Mouse (Mus musculus) kidney, embryonic 14.5 days (tissue): ENCODE measurements around the gene Pomp. TPM values are rescaled to one million over a fixed set of nuclear protein-coding genes. Genes with fewer than 3 reads are reported as not detected.

Experiments used
- ATAC-seq: fragments of 200-750 bp; cut with Nextera tagmentation; 2 replicates; pipeline ENCODE4 v1.8.0; 2017; ENCODE audit warnings: moderate number of reproducible peaks, mild to moderate bottlenecking, moderate TSS enrichment, moderate library complexity; ENCODE audit not compliant: low FRiP score, low TSS enrichment
- H3K27ac ChIP-seq: fragments of 300-500 bp; sonication (generic); 2 replicates; pipeline ENCODE4 v1.5.1; 2014; ENCODE audit warnings: low read depth, mild to moderate bottlenecking, low read length, moderate library complexity, mixed read lengths
- H3K27me3 ChIP-seq: fragments of 300-500 bp; sonication (generic); 2 replicates; pipeline ENCODE4 v1.6.1; 2014; ENCODE audit warnings: mild to moderate bottlenecking, low read length; ENCODE audit not compliant: control insufficient read depth, insufficient read depth
- H3K36me3 ChIP-seq: fragments of 300-500 bp; sonication (generic); 2 replicates; pipeline ENCODE4 v1.6.1; 2014; ENCODE audit warnings: low read length, mixed read lengths; ENCODE audit not compliant: control insufficient read depth, insufficient read depth
- H3K4me1 ChIP-seq: fragments of 300-500 bp; sonication (generic); 2 replicates; pipeline ENCODE4 v1.6.1; 2014; ENCODE audit warnings: low read length, mixed read lengths; ENCODE audit not compliant: control insufficient read depth, insufficient read depth
- H3K4me2 ChIP-seq: fragments of 300-500 bp; sonication (generic); replicated peaks from 2 replicates; pipeline ENCODE4 v1.6.1; 2014; ENCODE audit warnings: low read depth, mild to moderate bottlenecking, low read length
- H3K4me3 ChIP-seq: fragments of 300-500 bp; sonication (generic); 2 replicates; pipeline ENCODE4 v1.5.1; 2014; ENCODE audit warnings: mild to moderate bottlenecking, low read length
- H3K9ac ChIP-seq: fragments of 300-500 bp; sonication (generic); 2 replicates; pipeline ENCODE4 v1.6.1; 2014; ENCODE audit warnings: low read depth, mild to moderate bottlenecking, low read length, moderate library complexity
- H3K9me3 ChIP-seq: fragments of 300-500 bp; sonication (generic); 2 replicates; pipeline ENCODE4 v1.6.1; 2016; ENCODE audit warnings: low read length; ENCODE audit not compliant: control insufficient read depth
- WGBS: fragments of 180-500 bp; shearing (Covaris S2); extraction: QIAGEN DNeasy Blood & Tissue Kit; methylation state at CpG from one replicate; pipeline ENCODE4 v1.1.7; 2014; 5-methylcytosine and 5-hydroxymethylcytosine counted together
- polyA plus RNA-seq: library from polyadenylated mRNA; unstranded; fragments of >200 nt; fragmentation: Nextera tagmentation; extraction: Ambion mirVana; gene quantifications from 2 replicates; pipeline ENCODE4 v1.2.1, GENCODE M21; 2014

The Pomp gene
- polyA plus RNA-seq, 1 experiment from 2014 or later = 495 TPM

- H3K9me3 ChIP-seq = no peaks in the 10 kb centered on the region
- 55% methylated on average over 9 of the region's 11 CpGs for WGBS
Measured at GRCm38 (mm10) chr5:147907144-147907543, 46.9 kb downstream of the Pomp start.

GRCm38 (mm10) chr5:147907851-147908250 lies 47.6 kb downstream of the Pomp start:
- 53% methylated on average over 8 of the region's 8 CpGs for WGBS
- Histone ChIP-seq H3K4me3 (no peak overlapping the region), H3K36me3 (no peaks in the 10 kb centered on the region), H3K4me1 (no peaks in the 10 kb centered on the region), H3K27ac (no peak overlapping the region), H3K27me3 (no peaks in the 10 kb centered on the region), H3K4me2 (no peak overlapping the region), H3K9me3 (no peaks in the 10 kb centered on the region), H3K9ac (no peak overlapping the region)
- ATAC-seq = no peak

More at GRCm38 (mm10) chr5:147907144-147907543, 46.9 kb downstream of the Pomp start:
- Histone ChIP-seq H3K9ac (no peak overlapping the region), H3K4me3 (no peak overlapping the region), H3K27me3 (no peaks in the 10 kb centered on the region), H3K4me2 (no peak overlapping the region), H3K36me3 (no peaks in the 10 kb centered on the region), H3K4me1 (no peaks in the 10 kb centered on the region), H3K27ac (no peak overlapping the region)
- no peak for ATAC-seq

DNA sequence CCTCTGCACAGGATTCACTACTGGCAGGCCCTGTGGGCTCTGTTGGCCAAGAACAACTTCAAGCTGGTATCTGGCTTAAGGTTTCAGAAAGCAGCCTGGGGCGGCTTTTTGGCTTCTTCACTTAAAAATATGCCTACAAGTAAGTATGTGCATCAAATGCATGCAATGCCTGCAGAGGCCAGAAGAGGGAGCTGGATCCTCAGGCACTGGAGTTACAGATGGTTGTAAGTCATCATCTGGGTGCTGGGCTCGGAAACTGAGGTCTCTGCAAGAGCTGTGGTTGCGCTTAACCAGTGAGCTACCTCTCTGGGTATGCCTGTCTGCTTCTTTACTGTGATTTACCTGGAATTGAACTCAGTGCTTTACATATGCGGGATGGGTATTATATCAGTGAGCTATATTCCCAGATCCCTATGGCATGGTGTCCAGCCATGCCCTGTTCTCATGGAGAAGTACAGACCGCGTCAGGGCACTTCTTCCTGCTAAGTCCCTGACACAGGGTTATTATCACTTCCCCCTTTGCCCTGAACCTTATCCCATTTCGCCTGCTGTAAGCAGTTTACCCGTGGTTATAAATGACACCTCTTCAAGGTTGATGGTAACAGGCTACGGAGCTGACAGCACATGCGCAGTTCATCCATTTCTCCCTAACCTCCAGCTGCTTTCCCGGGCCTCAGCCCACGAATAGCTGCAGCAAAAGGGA lies 50.7 kb downstream of the Pomp start:
- no peaks in the 10 kb centered on the region for H3K27me3 ChIP-seq
- no peak overlapping the region for H3K27ac ChIP-seq
- H3K36me3 ChIP-seq = no peaks in the 10 kb centered on the region
- ATAC-seq = no peak
- 0 out of 2 replicates have a peak, but pooled peaks cover 6% of the 10 kb centered on the region for H3K4me1 ChIP-seq
- no peak overlapping the region for H3K9ac ChIP-seq
- no peak overlapping the region for H3K4me3 ChIP-seq
- no peaks in the 10 kb centered on the region for H3K9me3 ChIP-seq
- no peak overlapping the region for H3K4me2 ChIP-seq
- WGBS = 78% methylated on average over 12 of the region's 12 CpGs

DNA sequence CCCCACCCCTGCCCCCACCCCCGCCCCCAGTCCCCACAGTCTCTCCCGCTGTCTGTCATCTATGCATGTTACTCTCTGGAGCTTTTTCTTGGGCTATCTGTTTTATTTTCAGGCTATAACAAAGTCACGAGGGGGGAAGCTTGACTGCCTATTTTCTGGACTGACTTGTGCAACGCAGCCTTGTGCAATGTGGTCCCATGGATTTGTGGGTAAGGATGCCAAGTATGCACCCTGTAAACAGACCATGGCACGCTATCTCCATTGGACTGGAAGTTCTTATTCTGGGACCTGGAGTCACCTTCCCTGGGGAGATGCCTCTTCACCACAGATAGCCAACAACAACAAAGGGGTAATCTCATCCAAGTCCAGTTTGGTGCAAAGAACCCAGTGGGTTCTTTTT lies 51.5 kb downstream of the Pomp start:
- H3K27ac ChIP-seq = no peak overlapping the region
- H3K4me3 ChIP-seq = no peak overlapping the region
- 77% methylated on average over 5 of the region's 5 CpGs for WGBS
- H3K9ac ChIP-seq = no peak overlapping the region
- H3K36me3 ChIP-seq = no peaks in the 10 kb centered on the region
- no peak overlapping the region for H3K4me2 ChIP-seq
- H3K27me3 ChIP-seq = no peaks in the 10 kb centered on the region
- no peak for ATAC-seq
- H3K4me1 ChIP-seq = 0 out of 2 replicates have a peak, but pooled peaks cover 6% of the 10 kb centered on the region
- no peaks in the 10 kb centered on the region for H3K9me3 ChIP-seq

DNA sequence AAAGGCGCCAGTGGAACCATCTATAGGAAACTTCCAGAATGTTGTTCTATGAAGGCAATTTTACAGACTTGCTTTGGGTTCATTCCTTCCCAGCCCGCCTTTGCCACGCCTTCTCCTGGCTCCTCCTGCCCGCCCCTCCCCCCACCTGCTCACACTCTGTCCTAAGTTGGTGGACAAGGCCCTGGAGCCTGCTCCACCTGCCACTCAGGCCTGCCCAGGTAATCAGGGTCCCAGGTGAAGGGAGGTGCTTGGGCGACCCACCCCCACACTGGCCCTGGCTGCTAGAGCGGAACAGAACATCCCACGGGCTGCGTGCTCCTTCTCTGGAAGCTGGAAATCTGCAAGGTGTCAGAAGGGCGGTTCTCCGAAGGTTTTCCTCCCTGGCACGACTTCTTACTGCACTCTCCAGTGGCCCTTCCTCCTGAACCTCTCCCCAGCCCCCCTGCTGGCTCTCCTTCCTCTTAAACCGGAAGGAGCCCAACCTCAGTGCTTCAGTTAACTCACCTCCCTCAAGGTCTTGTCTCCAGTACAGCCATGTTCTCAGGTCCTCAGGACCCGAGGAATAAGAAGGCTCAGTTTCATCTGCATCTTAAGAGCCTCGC lies 53.1 kb downstream of the Pomp start:
- 19% methylated on average over 14 of the region's 14 CpGs for WGBS
- ATAC-seq = peak; percentile 79

DNA sequence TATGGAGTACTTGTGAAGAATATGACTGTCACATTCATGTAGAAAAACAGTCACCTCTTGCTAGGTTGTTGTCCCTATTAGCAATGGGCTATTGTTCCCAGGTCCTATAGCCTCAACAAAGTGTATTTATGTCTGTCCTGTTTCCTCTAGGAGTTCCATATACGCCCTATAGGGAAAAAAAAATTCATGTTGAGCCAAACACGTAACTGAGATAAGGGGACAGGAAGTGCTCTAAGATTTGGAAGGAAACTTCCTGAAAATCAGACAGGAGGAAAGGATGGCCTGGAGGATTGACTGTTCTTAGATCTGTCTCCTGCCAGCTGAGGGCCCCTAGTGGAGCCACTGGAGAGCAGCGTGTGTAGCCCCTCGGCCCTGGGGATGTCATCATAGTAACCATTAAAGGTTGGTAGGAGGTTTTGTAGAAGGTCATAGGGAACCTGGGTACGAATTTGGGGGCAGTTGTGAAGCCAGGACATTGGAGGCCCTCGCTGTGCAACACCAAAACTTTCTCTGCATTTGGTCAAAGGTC lies 54.8 kb downstream of the Pomp start:
- WGBS = 59% methylated on average over 6 of the region's 6 CpGs
- no peaks in the 10 kb centered on the region for H3K9me3 ChIP-seq
- H3K27ac ChIP-seq = no peak overlapping the region
- no peaks in the 10 kb centered on the region for H3K27me3 ChIP-seq
- H3K4me1 ChIP-seq = 0 out of 2 replicates have a peak, but pooled peaks cover 6% of the 10 kb centered on the region
- no peak overlapping the region for H3K4me3 ChIP-seq
- H3K9ac ChIP-seq = no peak overlapping the region
- no peaks in the 10 kb centered on the region for H3K36me3 ChIP-seq
- no peak overlapping the region for H3K4me2 ChIP-seq
- ATAC-seq = no peak

More for the DNA sequence above, 53.1 kb downstream of the Pomp start:
- no peaks in the 10 kb centered on the region for H3K9me3 ChIP-seq
- 0 out of 2 replicates have a peak, but pooled peaks cover 6% of the 10 kb centered on the region for H3K4me1 ChIP-seq
- H3K36me3 ChIP-seq = no peaks in the 10 kb centered on the region
- H3K4me2 ChIP-seq = 0 out of 2 replicates have a peak overlapping the region, but pooled peaks have one; percentile 13
- no peak overlapping the region for H3K4me3 ChIP-seq
- no peak overlapping the region; the same call in 1 of the 2 replicates for H3K9ac ChIP-seq
- H3K27me3 ChIP-seq = no peaks in the 10 kb centered on the region
- peak overlapping the region; percentile 27; the same call in 1 of the 2 replicates for H3K27ac ChIP-seq

- 0 out of 2 replicates have a peak, but pooled peaks cover 6% of the 10 kb centered on the region for H3K4me1 ChIP-seq
- ATAC-seq = no peak
- no peak overlapping the region for H3K4me2 ChIP-seq
- no peaks in the 10 kb centered on the region for H3K27me3 ChIP-seq
- no peaks in the 10 kb centered on the region for H3K36me3 ChIP-seq
- H3K4me3 ChIP-seq = no peak overlapping the region
- H3K27ac ChIP-seq = no peak overlapping the region
- H3K9me3 ChIP-seq = no peaks in the 10 kb centered on the region
- no peak overlapping the region for H3K9ac ChIP-seq
- 87% methylated on average over 9 of the region's 9 CpGs for WGBS
Measured at GRCm38 (mm10) chr5:147916171-147916570, 55.9 kb downstream of the Pomp start.

DNA sequence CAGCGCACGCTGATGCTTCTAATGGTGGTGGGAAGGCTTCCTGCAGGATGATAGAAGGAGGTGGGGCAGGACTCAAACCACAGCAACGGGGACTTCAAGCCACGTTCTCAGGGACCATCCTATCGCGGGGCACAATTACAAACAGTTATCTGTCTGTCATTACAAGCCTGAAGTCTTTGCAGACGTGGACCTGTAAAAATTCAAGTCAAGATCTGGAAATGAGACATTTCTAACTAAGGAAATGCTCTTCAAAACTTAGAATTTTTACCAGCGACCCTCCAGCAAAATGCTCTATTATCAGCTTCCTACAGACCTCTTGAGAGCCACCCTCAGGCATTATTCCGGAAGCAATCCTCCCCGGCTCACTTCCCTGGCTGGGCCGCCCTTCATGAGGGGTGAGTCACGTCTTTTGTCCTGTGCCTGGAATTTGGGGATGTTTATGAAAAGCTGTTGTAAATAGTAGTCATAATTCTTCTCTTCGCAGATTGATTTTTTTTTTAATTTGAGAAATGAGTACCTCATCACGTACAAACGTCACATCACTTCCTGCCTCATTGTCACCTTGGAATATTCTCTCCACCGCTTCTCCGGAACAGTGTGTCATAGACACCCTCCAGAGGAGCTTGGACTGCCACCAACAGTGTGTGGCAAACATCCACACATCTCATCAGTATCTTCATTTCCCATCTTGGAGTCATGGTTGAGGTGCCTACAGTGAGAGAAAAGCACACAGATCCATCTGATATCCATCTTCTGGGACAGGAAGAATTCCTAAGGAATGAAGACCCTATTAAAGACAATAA lies 58.0 kb downstream of the Pomp start:
- 72% methylated on average over 17 of the region's 17 CpGs for WGBS
- Histone ChIP-seq H3K4me1 (0 out of 2 replicates have a peak, but pooled peaks cover 6% of the 10 kb centered on the region), H3K9ac (no peak overlapping the region), H3K27ac (peak overlapping the region; percentile 8; the same call in 1 of the 2 replicates), H3K4me3 (no peak overlapping the region), H3K9me3 (no peaks in the 10 kb centered on the region), H3K36me3 (no peaks in the 10 kb centered on the region), H3K4me2 (no peak overlapping the region), H3K27me3 (no peaks in the 10 kb centered on the region)
- no peak for ATAC-seq
